Mouse (Mus musculus) erythroblast, embryonic 14.5 days (primary cell): Measurements from ENCODE around the gene Fam169b. TPM values are rescaled to one million over a fixed set of nuclear protein-coding genes. Genes with fewer than 3 reads are reported as not detected.

Experiments used
- H3K27me3 ChIP-seq: 2 replicates; pipeline ENCODE4 v1.6.1; 2012; ENCODE audit warnings: inconsistent platforms; ENCODE audit not compliant: control insufficient read depth
- H3K36me3 ChIP-seq: 2 replicates; pipeline ENCODE4 v1.6.1; 2012; ENCODE audit warnings: mild to moderate bottlenecking, inconsistent platforms; ENCODE audit not compliant: control insufficient read depth
- H3K4me1 ChIP-seq: 2 replicates; pipeline ENCODE4 v1.6.1; 2012; ENCODE audit warnings: inconsistent platforms; ENCODE audit not compliant: control insufficient read depth
- H3K4me3 ChIP-seq: replicated peaks from 2 replicates; pipeline ENCODE3; 2012; ENCODE audit warnings: moderate library complexity, mild to moderate bottlenecking, inconsistent platforms
- H3K9me3 ChIP-seq: 2 replicates; pipeline ENCODE4 v1.6.1; 2012; ENCODE audit warnings: low read length, inconsistent platforms, mixed read lengths; ENCODE audit not compliant: control insufficient read depth
- GATA1 ChIP-seq: IDR thresholded peaks from 2 replicates; pipeline ENCODE4 v1.6.1; 2012; ENCODE audit warnings: low read length, inconsistent platforms, mixed read lengths
- TAL1 ChIP-seq: IDR thresholded peaks from 3 replicates; pipeline ENCODE4 v1.6.1; 2012; ENCODE audit warnings: low read length, inconsistent platforms, mixed read lengths
- polyA plus RNA-seq: library from polyadenylated mRNA; stranded (reverse); fragments of >175 nt; gene quantifications from 2 replicates; pipeline ENCODE4 v1.2.3, GENCODE M21; 2012

Fam169b gene
- polyA plus RNA-seq, 1 experiment: not detected

GRCm38 (mm10) chr7:68289081-68289480 lies 15.4 kb downstream of the Fam169b start:
- no peak for TF ChIP-seq GATA1
- no peak for TF ChIP-seq TAL1
- no peaks in the 10 kb centered on the region for H3K36me3 ChIP-seq

GRCm38 (mm10) chr7:68291603-68292002 lies 18.0 kb downstream of the Fam169b start:
- no peaks in the 10 kb centered on the region for H3K36me3 ChIP-seq
- H3K9me3 ChIP-seq: no peaks in the 10 kb centered on the region
- TF ChIP-seq TAL1: no peak
- no peak for TF ChIP-seq GATA1
- H3K4me3 ChIP-seq: no peak overlapping the region
- no peaks in the 10 kb centered on the region for H3K4me1 ChIP-seq
- H3K27me3 ChIP-seq: no peaks in the 10 kb centered on the region

More at GRCm38 (mm10) chr7:68289081-68289480, 15.4 kb downstream of the Fam169b start:
- Histone ChIP-seq H3K27me3 (no peaks in the 10 kb centered on the region), H3K4me3 (no peak overlapping the region), H3K4me1 (no peaks in the 10 kb centered on the region), H3K9me3 (no peaks in the 10 kb centered on the region)

- TF ChIP-seq GATA1 (no peak), TAL1 (no peak)
- Histone ChIP-seq H3K4me1 (no peaks in the 10 kb centered on the region), H3K9me3 (no peaks in the 10 kb centered on the region), H3K4me3 (no peak overlapping the region), H3K27me3 (no peaks in the 10 kb centered on the region), H3K36me3 (no peaks in the 10 kb centered on the region)
Measured at GRCm38 (mm10) chr7:68293997-68294789, 20.6 kb downstream of the Fam169b start.

DNA sequence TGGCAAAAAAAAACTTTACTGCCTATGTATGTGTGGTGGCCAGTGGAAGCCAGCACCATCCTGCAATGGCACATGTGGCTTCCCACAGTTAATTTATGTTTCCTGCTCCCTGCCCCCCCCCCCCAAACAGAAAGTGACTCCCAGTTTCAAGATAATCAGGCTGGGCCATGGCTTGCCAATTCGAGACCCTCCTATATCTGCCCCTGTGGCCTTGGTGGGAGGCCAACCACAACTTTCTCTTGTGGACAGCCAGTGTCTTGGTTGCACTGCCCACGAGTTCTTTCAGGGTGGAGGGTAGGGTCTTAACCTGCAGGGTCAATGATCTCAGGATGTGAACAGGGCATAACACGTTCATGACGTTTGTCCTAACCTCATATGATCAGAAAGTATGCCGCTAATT lies 22.8 kb downstream of the Fam169b start:
- Histone ChIP-seq H3K9me3 (no peaks in the 10 kb centered on the region), H3K4me3 (no peak overlapping the region), H3K36me3 (no peaks in the 10 kb centered on the region), H3K4me1 (no peaks in the 10 kb centered on the region), H3K27me3 (no peaks in the 10 kb centered on the region)
- TF ChIP-seq GATA1 (no peak), TAL1 (no peak)

DNA sequence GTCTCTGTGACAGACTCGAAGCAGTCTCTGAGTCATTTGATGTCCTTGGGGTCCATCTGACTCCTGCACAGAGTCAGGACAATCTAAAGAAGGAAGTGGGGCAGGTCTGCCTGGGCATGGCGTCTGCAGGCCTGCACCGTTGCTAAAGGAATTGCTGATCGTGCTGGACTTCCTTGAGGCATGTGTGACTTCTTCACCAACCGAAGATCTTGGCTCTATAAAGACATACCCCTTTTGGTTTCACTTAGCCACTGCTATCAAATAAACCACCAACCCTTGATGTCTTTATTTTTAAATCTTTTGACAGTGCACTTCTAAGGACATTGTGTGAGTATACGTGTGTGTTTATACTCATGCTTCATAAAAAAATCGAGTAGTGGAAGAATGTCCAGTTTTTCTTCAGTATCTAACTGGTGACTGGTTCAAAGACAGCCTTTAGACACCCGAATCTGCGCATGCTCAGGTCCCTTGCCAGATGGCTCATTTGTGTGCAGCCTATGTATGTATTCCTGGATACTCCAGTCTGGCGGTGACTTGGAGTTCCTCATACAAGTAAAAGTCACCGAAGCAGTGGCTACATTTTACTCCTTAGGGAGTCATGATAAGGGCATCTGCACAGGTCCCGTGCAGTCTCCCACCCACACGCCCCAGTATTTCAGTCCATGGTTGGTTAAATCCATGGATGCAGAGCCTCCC lies 24.9 kb downstream of the Fam169b start:
- Histone ChIP-seq H3K36me3 (no peaks in the 10 kb centered on the region), H3K9me3 (no peaks in the 10 kb centered on the region), H3K27me3 (no peaks in the 10 kb centered on the region), H3K4me1 (peaks cover 3% of the 10 kb centered on the region), H3K4me3 (no peak overlapping the region)
- TF ChIP-seq GATA1 (no peak), TAL1 (no peak)

DNA sequence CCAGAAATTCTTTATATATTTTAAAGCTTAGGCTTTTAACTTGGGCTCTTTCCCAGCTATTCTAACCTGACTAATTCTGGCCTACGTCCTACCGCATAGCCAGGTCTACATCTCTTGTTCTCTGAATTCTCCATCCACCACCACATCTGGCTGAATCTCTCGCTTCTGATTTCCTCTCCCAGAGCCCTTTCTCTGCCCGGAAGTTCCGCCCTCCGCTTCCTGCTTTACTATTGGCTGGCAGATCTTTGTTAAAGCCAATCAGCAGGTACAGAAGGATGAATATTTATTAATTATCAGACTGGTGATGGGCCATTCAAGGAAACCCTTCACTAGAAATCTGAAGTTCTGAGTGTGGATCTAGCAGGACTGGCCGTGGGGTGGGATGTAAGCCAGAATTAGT lies 27.5 kb downstream of the Fam169b start:
- Histone ChIP-seq H3K9me3 (no peaks in the 10 kb centered on the region), H3K4me3 (no peak overlapping the region), H3K36me3 (no peaks in the 10 kb centered on the region), H3K27me3 (no peaks in the 10 kb centered on the region), H3K4me1 (peaks cover 3% of the 10 kb centered on the region)
- TF ChIP-seq TAL1 (no peak), GATA1 (no peak)

DNA sequence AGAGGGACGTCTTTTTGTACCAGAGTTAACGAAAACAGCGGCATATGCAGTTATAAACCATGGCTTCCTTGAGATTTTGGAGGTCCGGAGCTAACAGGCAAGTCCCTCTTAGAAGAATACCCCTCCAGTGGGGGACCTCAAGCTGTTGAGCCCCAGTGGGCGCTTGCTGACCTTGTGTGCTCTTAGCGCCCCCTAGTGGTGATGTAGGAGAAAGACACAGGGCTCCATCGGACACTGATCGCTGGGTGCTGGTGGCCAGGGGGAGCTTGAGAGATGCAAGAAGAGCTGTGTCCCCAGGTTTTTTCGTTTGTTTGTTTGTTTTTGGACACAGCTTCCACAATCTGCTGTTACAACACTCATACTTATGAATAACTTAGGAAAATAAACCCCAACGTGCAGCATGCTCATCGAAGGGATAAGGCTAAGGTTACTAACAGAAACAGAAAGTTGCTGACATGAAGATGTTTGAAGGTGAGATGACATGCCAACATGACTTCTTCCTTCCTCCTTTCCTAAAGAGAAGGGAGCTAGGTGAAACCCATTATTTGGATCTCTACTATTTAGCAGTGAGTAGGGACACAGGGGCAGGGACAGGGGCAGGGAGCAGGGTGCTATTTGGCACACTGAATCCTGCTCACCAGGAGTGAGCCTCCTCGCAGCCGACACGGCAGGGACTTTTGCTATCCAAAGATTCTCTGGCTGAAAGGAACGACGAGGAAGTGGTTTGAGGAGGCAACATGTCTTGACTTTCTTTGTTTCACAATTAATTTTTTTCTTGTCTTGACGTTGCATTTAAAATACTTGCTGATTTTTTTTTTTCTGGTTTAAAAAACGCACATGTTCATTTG lies 29.2 kb downstream of the Fam169b start:
- Histone ChIP-seq H3K9me3 (no peaks in the 10 kb centered on the region), H3K27me3 (no peaks in the 10 kb centered on the region), H3K4me1 (peaks cover 3% of the 10 kb centered on the region), H3K36me3 (no peaks in the 10 kb centered on the region), H3K4me3 (peak overlapping the region; percentile 12)
- no peak for TF ChIP-seq TAL1
- no peak for TF ChIP-seq GATA1

- peaks cover 3% of the 10 kb centered on the region for H3K4me1 ChIP-seq
- no peaks in the 10 kb centered on the region for H3K9me3 ChIP-seq
- no peaks in the 10 kb centered on the region for H3K36me3 ChIP-seq
- H3K27me3 ChIP-seq: no peaks in the 10 kb centered on the region
- no peak for TF ChIP-seq TAL1
- TF ChIP-seq GATA1: no peak
- H3K4me3 ChIP-seq: no peak overlapping the region
Measured at GRCm38 (mm10) chr7:68303685-68304084, 30.0 kb downstream of the Fam169b start.
